Mouse (Mus musculus): ENCODE measurements around the gene Serinc2. TPM values are rescaled to one million over a fixed set of nuclear protein-coding genes. Genes with fewer than 3 reads are reported as not detected.

Serinc2 gene
- polyA plus RNA-seq, 1 experiment from 2014 or later: 4.4 TPM

DNA sequence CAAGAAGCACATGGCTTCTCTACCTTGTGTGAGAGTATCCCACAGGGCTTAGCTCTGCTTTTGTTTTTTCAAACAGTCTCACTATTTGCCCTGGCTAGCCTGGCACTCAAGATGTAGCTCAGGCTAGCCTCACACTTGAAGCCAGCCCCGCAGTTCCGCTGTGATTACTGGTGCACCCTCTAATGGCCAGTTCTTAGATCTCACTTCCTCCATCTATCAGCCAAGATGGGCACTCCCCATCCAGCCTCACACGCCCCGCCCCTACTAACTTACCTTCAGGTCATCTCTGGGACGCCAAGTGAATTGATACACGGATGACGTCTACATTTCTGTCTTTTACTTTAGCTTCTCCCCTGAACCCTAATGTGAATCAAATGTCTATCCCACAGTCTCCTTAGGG is 40.6 kb upstream of the Serinc2 start:
- ATAC-seq: no peak
- TF ChIP-seq EP300 (IDR thresholded peaks at IDR 0.05; ENCODE audit: low read depth): no peak
- TF ChIP-seq CTCF (IDR thresholded peaks at IDR 0.05; ENCODE audit: low read depth): no peak
- Histone ChIP-seq H3K4me3 (ENCODE audit: low read depth, low read length) (no peak overlapping the region), H3K4me1 (ENCODE audit: insufficient read depth) (no peaks in the 10 kb centered on the region), H3K36me3 (replicated peaks; ENCODE audit: insufficient read depth, low read length) (peaks cover 22% of the 10 kb centered on the region), H3K27ac (ENCODE audit: low read depth) (no peak overlapping the region), H3K4me2 (ENCODE audit: low read depth, low read length) (no peak overlapping the region), H3K27me3 (ENCODE audit: insufficient read depth, low read length) (no peaks in the 10 kb centered on the region), H3K9ac (replicated peaks) (no peak overlapping the region), H3K9me3 (ENCODE audit: low read length) (no peaks in the 10 kb centered on the region)
- 86% methylated on average over 7 of the region's 7 CpGs for WGBS (ENCODE audit: insufficient replicate concordance)
- DNase-seq: no peak

GRCm38 (mm10) chr4:130318122-130318521 is 39.1 kb upstream of the Serinc2 start:
- Histone ChIP-seq H3K4me1 (ENCODE audit: insufficient read depth) (no peaks in the 10 kb centered on the region), H3K36me3 (replicated peaks; ENCODE audit: insufficient read depth, low read length) (peaks cover 22% of the 10 kb centered on the region), H3K9me3 (ENCODE audit: low read length) (no peaks in the 10 kb centered on the region), H3K4me3 (ENCODE audit: low read depth, low read length) (no peak overlapping the region), H3K9ac (replicated peaks) (no peak overlapping the region), H3K4me2 (ENCODE audit: low read depth, low read length) (no peak overlapping the region), H3K27me3 (ENCODE audit: insufficient read depth, low read length) (no peaks in the 10 kb centered on the region), H3K27ac (ENCODE audit: low read depth) (no peak overlapping the region)
- no peak for TF ChIP-seq EP300 (IDR thresholded peaks at IDR 0.05; ENCODE audit: low read depth)
- TF ChIP-seq CTCF (IDR thresholded peaks at IDR 0.05; ENCODE audit: low read depth): no peak
- 74% methylated on average over 3 of the region's 3 CpGs for WGBS (ENCODE audit: insufficient replicate concordance)
- ATAC-seq: no peak
- no peak for DNase-seq

GRCm38 (mm10) chr4:130316691-130317090 is 37.7 kb upstream of the Serinc2 start:
- Histone ChIP-seq H3K4me2 (ENCODE audit: low read depth, low read length) (no peak overlapping the region), H3K27ac (ENCODE audit: low read depth) (no peak overlapping the region), H3K36me3 (replicated peaks; ENCODE audit: insufficient read depth, low read length) (peaks cover 14% of the 10 kb centered on the region), H3K9ac (replicated peaks) (no peak overlapping the region), H3K9me3 (ENCODE audit: low read length) (no peaks in the 10 kb centered on the region), H3K4me1 (ENCODE audit: insufficient read depth) (no peaks in the 10 kb centered on the region), H3K27me3 (ENCODE audit: insufficient read depth, low read length) (0 out of 2 replicates have a peak, but pooled peaks cover under 1% of the 10 kb centered on the region), H3K4me3 (ENCODE audit: low read depth, low read length) (no peak overlapping the region)
- DNase-seq (no peak), ATAC-seq (no peak)
- TF ChIP-seq CTCF (IDR thresholded peaks at IDR 0.05; ENCODE audit: low read depth) (no peak), EP300 (IDR thresholded peaks at IDR 0.05; ENCODE audit: low read depth) (no peak)
- 63% methylated on average over 10 of the region's 10 CpGs for WGBS (ENCODE audit: insufficient replicate concordance)

- H3K9me3 ChIP-seq (ENCODE audit: low read length): no peaks in the 10 kb centered on the region
- TF ChIP-seq EP300 (IDR thresholded peaks at IDR 0.05; ENCODE audit: low read depth): no peak
- TF ChIP-seq CTCF (IDR thresholded peaks at IDR 0.05; ENCODE audit: low read depth): no peak
- no peaks in the 10 kb centered on the region for H3K4me1 ChIP-seq (ENCODE audit: insufficient read depth)
- H3K9ac ChIP-seq (replicated peaks): no peak overlapping the region
- no peak overlapping the region for H3K27ac ChIP-seq (ENCODE audit: low read depth)
- H3K4me2 ChIP-seq (ENCODE audit: low read depth, low read length): no peak overlapping the region
- no peak for DNase-seq
- no peak for ATAC-seq
- H3K36me3 ChIP-seq (replicated peaks; ENCODE audit: insufficient read depth, low read length): peaks cover 10% of the 10 kb centered on the region; the same call in 1 of the 2 replicates
- 78% methylated on average over 13 of the region's 13 CpGs for WGBS (ENCODE audit: insufficient replicate concordance)
- no peak overlapping the region for H3K4me3 ChIP-seq (ENCODE audit: low read depth, low read length)
- peaks cover 5% of the 10 kb centered on the region; the same call in 1 of the 2 replicates for H3K27me3 ChIP-seq (ENCODE audit: insufficient read depth, low read length)
These were observed 36.9 kb upstream of the Serinc2 start for GRCm38 (mm10) chr4:130315771-130316527.

DNA sequence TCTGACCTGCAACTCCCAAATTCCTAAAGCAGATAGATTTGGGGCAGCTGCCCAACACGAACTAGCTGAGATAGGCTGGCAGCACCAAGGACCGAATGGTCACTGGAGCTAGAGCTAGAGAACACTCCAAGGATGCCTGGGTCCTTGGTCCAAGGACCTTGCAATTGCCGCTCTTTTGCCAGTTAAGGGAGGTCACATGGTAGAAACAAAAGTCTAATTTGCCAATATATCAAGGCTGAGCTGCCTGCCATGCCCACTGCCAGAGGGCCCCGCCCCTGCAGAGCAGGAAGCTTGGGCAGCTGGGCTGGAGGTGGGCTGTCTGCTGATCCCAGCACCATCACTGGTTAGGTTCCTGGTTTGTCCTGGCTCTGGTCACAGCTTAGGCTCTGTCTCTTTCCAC is 34.5 kb upstream of the Serinc2 start:
- DNase-seq (no peak), ATAC-seq (no peak)
- H3K27ac ChIP-seq (ENCODE audit: low read depth): no peak overlapping the region
- WGBS (ENCODE audit: insufficient replicate concordance): 83% methylated on average over 4 of the region's 4 CpGs
- peaks cover 3% of the 10 kb centered on the region; the same call in 1 of the 2 replicates for H3K4me1 ChIP-seq (ENCODE audit: insufficient read depth)
- H3K4me2 ChIP-seq (ENCODE audit: low read depth, low read length): no peak overlapping the region
- H3K4me3 ChIP-seq (ENCODE audit: low read depth, low read length): no peak overlapping the region
- H3K9me3 ChIP-seq (ENCODE audit: low read length): no peaks in the 10 kb centered on the region
- H3K9ac ChIP-seq (replicated peaks): no peak overlapping the region
- peaks cover 10% of the 10 kb centered on the region; the same call in 1 of the 2 replicates for H3K36me3 ChIP-seq (replicated peaks; ENCODE audit: insufficient read depth, low read length)
- TF ChIP-seq CTCF (IDR thresholded peaks at IDR 0.05; ENCODE audit: low read depth) (no peak), EP300 (IDR thresholded peaks at IDR 0.05; ENCODE audit: low read depth) (no peak)
- peaks cover 25% of the 10 kb centered on the region for H3K27me3 ChIP-seq (ENCODE audit: insufficient read depth, low read length)

DNA sequence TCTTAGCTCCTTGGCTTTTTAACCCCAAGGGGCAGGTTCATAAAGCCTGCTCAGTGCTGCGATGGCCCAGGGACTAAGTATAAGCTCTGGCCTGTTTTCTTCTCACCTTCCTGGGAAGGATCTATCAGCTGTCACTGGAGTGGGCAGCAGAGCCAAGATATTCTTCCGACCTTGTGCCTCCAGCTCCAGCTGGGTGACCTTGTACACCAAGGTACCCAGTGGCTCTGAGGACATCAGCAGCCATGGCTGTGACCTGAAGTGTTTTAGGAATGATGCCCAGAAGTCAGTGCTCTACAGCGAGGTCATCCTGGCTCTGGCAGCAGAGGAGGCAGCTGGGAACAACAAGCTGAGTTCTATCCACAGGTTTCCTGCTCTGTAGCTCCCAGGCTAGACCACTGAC is 33.5 kb upstream of the Serinc2 start:
- no peak overlapping the region for H3K4me2 ChIP-seq (ENCODE audit: low read depth, low read length)
- DNase-seq (no peak), ATAC-seq (no peak)
- H3K27me3 ChIP-seq (ENCODE audit: insufficient read depth, low read length): peaks cover 35% of the 10 kb centered on the region
- H3K27ac ChIP-seq (ENCODE audit: low read depth): no peak overlapping the region
- no peak overlapping the region for H3K9ac ChIP-seq (replicated peaks)
- H3K36me3 ChIP-seq (replicated peaks; ENCODE audit: insufficient read depth, low read length): 0 out of 2 replicates have a peak, but pooled peaks cover 6% of the 10 kb centered on the region
- TF ChIP-seq CTCF (IDR thresholded peaks at IDR 0.05; ENCODE audit: low read depth) (no peak), EP300 (IDR thresholded peaks at IDR 0.05; ENCODE audit: low read depth) (no peak)
- no peaks in the 10 kb centered on the region for H3K9me3 ChIP-seq (ENCODE audit: low read length)
- H3K4me3 ChIP-seq (ENCODE audit: low read depth, low read length): no peak overlapping the region
- WGBS (ENCODE audit: insufficient replicate concordance): 85% methylated on average over 3 of the region's 3 CpGs
- H3K4me1 ChIP-seq (ENCODE audit: insufficient read depth): peaks cover 13% of the 10 kb centered on the region
